13 mouse cellular contexts compared by ENCODE assay signal in the genomic region with DNA sequence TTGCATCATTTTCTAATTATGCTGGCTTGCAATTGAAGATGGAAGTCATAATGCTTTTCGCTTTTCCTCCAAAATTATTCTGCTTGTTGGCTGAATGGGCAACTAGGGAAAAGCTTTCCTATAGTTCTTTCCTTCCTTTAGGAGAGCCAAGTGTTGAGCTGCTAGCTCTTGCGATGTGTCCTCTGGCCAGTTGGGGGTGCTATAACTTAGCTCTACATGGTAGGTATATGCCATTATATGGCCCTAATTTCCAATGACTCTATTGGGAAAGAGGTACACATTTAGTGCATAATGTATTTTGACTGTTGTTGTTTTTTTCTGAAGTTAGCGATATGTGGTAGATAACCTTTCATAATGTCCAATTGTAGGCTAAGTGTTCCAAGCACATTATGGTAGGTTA.
A peak's percentile ranks its signal among the peaks of the same experiment; 100 is the strongest.
DNase-seq lines count a peak whose midpoint lies in the region; ATAC-seq and TF ChIP-seq lines count a peak whose summit lies in the region.
"Had no signal": no experiment of that assay in that cellular context is flagged by ENCODE, and none has a peak within 500 bp of the region (broad histone marks: within the 10 kb centered on the region; RNA-seq: fewer than 3 reads in every experiment).

No protein-coding gene starts in this region.

- H3K9me3 ChIP-seq in kidney, postnatal 0 days (replicated peaks; ENCODE audit: low read length), result no peaks in the 10 kb centered on the region
- no peaks in the 10 kb centered on the region for H3K9me3 ChIP-seq in heart, embryonic 12.5 days (replicated peaks)
- H3K9me3 ChIP-seq: limb, embryonic 12.5 days; neural tube, embryonic 12.5 days had no signal

- WGBS in kidney, postnatal 0 days, result 95% methylated on average over 3 of the region's 3 CpGs
- 85% methylated on average over 3 of the region's 3 CpGs for WGBS in heart, embryonic 12.5 days

- no peak overlapping the region for H3K4me2 ChIP-seq in kidney, postnatal 0 days (ENCODE audit: low read length)
- no peak overlapping the region for H3K4me2 ChIP-seq in heart, embryonic 12.5 days
- H3K4me2 ChIP-seq: limb, embryonic 12.5 days; neural tube, embryonic 12.5 days had no signal

- no peak for DNase-seq in kidney, postnatal 0 days (ENCODE audit: low spot score)
- no peak for DNase-seq in kidney, postnatal 10 days
- DNase-seq in thymus, postnatal 4 days, result peak; percentile 23
- DNase-seq in thymus, postnatal 25 days, result no peak
- no peak for DNase-seq in spleen, postnatal 36 days (ENCODE audit: low spot score in 2 of 2)
- DNase-seq in heart, adult 9 months (ENCODE audit: low spot score in 2 of 2), result no peak
- DNase-seq: gastrocnemius, postnatal 14 days; heart, postnatal 36 days; kidney, adult 18-20 months had no signal

- no peak overlapping the region for H3K9ac ChIP-seq in kidney, postnatal 0 days (ENCODE audit: low read depth, low read length)
- H3K9ac ChIP-seq in heart, embryonic 12.5 days, result no peak overlapping the region
- H3K9ac ChIP-seq: limb, embryonic 12.5 days; neural tube, embryonic 12.5 days had no signal

- no peaks in the 10 kb centered on the region for H3K36me3 ChIP-seq in kidney, postnatal 0 days (ENCODE audit: insufficient read depth, low read length)
- H3K36me3 ChIP-seq in heart, embryonic 12.5 days, result no peaks in the 10 kb centered on the region
- H3K36me3 ChIP-seq: limb, embryonic 12.5 days; neural tube, embryonic 12.5 days had no signal

- no peaks in the 10 kb centered on the region for H3K4me1 ChIP-seq in kidney, postnatal 0 days (replicated peaks; ENCODE audit: insufficient read depth, low read length)
- H3K4me1 ChIP-seq in heart, embryonic 12.5 days (replicated peaks), result no peaks in the 10 kb centered on the region
- H3K4me1 ChIP-seq: limb, embryonic 12.5 days; neural tube, embryonic 12.5 days had no signal

- H3K4me3 ChIP-seq in kidney, postnatal 0 days (replicated peaks; ENCODE audit: low read depth, low read length), result no peak overlapping the region
- H3K4me3 ChIP-seq in heart, embryonic 12.5 days, result no peak overlapping the region
- H3K4me3 ChIP-seq: limb, embryonic 12.5 days; neural tube, embryonic 12.5 days had no signal

- H3K27me3 ChIP-seq in kidney, postnatal 0 days (ENCODE audit: insufficient read depth, low read length), result no peaks in the 10 kb centered on the region
- no peaks in the 10 kb centered on the region for H3K27me3 ChIP-seq in heart, embryonic 12.5 days (replicated peaks)
- H3K27me3 ChIP-seq: limb, embryonic 12.5 days; neural tube, embryonic 12.5 days had no signal

- ATAC-seq in kidney, postnatal 0 days (replicated peaks; ENCODE audit: low FRiP score, low read depth), result no peak
- ATAC-seq in erythroid progenitor cell, adult 5-6 weeks (replicated peaks; ENCODE audit: low FRiP score, poor library complexity, severe bottlenecking), result peak; percentile 59
- no peak for ATAC-seq in heart, embryonic 12.5 days (ENCODE audit: insufficient number of reproducible peaks, low FRiP score)

- peak; percentile 35; the same call in 1 of the 2 replicates for TF ChIP-seq CTCF in kidney, postnatal 0 days (IDR thresholded peaks at IDR 0.05; ENCODE audit: low read depth)

- H3K27ac ChIP-seq in kidney, postnatal 0 days, result no peak overlapping the region
- no peak overlapping the region for H3K27ac ChIP-seq in heart, embryonic 12.5 days (ENCODE audit: poor library complexity, severe bottlenecking)
- H3K27ac ChIP-seq: limb, embryonic 12.5 days; neural tube, embryonic 12.5 days had no signal
